Mouse (Mus musculus) ovary, postnatal 36 days (tissue): Measurements from ENCODE around the gene Cpne4.

ENCODE experiments used
- DNase-seq: peaks from one replicate; pipeline ENCODE4 v3.0.0; 2022; ENCODE audit warnings: low spot score, mixed read lengths

The Cpne4 gene

DNA sequence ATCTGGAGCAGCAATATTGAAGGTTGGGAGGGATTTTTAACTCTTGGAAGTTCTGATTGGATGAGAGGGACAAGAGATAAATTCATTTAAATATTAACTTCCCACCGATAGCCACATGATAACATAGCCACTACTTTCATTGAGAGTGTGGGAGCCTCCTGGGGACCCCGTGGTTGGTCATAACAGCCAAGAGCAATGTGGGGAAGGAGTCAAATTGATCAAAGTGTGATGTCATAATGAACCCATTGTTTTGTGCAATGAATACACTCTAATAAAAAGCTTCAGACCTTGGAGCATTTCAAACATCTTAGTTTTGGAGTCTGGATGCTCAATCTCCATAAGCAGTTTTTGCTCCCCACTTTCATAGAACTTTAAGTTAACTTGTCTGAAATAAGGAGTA, at the start of gene Cpne4:
Gene Cpne4 (plus strand): TSS at position 301 of the 400 bp plus-strand sequence.
- no peak for DNase-seq

GRCm38 (mm10) chr9:104515187-104515586, 31.9 kb upstream of the Cpne4 start:
- DNase-seq: no peak

GRCm38 (mm10) chr9:104535508-104535907, 11.6 kb upstream of the Cpne4 start:
- DNase-seq: no peak

GRCm38 (mm10) chr9:104565815-104566214, 18.7 kb downstream of the Cpne4 start:
- DNase-seq: no peak

DNA sequence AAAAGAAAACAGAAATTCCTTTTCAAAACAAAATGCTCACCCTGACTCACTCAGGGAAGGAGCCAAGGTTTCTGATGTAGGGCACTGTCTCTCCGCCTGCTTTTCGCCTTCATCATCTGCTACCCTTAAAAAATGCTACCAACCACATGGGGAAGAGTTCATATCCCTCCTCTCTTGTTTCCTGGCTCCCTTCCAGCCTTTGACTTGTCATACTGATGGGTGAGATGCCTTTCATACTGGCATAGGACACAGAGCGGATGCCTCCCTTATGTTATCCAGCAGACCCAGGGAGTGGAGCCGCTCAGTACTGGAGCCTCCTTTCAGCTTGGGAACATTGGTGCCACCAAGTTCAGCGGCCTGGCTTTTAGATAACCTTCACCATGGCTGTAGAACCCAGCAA, 19.4 kb downstream of the Cpne4 start:
- DNase-seq: no peak

GRCm38 (mm10) chr9:104567096-104567495, 20.0 kb downstream of the Cpne4 start:
- no peak for DNase-seq

- peak; percentile 74 for DNase-seq
Observed at GRCm38 (mm10) chr9:104569480-104570167, 22.5 kb downstream of the Cpne4 start.

GRCm38 (mm10) chr9:104572856-104573255, 25.8 kb downstream of the Cpne4 start:
- DNase-seq: no peak

DNA sequence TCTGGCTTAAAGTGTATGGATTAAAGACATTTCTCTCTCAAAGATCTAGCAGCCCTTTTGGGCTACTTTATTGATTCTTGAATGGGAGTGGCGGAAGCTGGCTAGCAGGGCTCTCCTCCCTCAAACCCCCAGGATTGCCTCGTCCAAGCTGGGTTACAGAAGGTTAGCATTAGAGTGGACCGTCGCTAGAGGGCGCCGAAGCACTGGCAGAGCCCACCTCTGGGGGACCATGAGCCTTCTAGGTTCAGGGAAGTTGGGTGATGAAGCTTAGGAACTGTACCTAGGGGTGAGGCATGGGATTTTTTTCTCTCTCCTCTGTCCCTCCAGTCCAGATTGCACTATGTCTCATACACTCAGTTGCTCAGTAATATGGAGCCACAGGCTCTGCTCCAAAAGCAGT, 27.4 kb downstream of the Cpne4 start:
- peak; percentile 23 for DNase-seq

GRCm38 (mm10) chr9:104581921-104582624, 35.0 kb downstream of the Cpne4 start:
- no peak for DNase-seq

GRCm38 (mm10) chr9:104582675-104583074, 35.6 kb downstream of the Cpne4 start:
- DNase-seq: no peak

- no peak for DNase-seq
Observed at GRCm38 (mm10) chr9:104594550-104594949, 47.5 kb downstream of the Cpne4 start.

DNA sequence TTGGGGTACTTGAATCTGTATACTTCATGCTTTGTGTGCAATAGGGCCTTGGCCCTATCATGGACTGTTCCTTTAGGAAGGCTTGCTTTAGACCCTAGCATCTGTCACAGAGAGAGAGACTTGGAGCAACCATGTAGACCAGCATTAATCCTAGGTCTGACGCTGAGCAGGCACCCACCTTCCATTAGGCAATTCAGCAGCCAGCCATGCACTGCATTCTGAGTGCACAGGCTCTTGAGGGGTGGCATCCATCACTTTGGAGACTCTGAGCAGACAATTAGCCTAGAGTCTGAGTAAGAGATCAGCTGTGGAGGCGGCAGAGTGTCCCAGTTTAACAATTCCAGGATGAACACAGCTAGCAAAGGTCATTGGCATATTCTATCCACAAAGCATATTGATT, 47.9 kb downstream of the Cpne4 start:
- DNase-seq: no peak

DNA sequence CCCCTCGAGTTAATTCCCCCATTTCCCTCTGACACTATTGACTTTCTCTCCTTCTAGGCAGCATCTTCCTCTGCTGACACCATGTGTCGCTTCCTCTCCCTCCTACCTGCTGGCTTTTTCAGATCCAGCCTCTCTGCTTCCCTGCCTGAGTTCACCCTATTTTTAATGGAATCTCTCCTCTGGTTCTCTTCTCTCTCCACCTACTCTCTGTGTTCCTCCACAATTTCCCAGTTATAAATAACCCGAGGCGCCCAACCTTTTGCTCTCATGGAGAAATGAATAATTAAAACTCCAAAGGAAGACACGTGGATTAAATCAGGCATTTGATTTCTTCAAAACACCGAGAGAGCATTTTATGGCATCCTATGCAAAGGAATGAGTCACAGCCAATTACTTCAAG, 65.4 kb downstream of the Cpne4 start:
- no peak for DNase-seq

- no peak for DNase-seq
Observed at GRCm38 (mm10) chr9:104616691-104617090, 69.6 kb downstream of the Cpne4 start.

DNA sequence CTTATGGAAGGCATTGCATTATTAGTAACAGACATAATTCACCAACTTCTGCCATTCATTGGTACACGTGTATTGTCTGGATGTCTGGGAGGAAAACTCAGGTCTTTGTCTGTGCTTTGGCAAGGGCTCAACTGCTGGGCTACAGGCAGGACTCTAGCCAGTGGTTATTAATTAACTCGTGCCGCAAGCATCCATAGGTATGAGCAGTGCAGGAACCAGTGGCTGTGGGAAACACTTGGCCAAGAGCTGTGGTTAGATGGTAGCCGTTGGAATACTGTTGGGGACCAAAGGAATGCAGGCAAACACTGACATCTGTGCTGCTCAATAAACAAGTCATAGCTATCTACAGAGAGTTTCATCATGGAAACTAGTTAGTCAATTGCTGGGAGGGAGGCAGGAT, 76.5 kb downstream of the Cpne4 start:
- no peak for DNase-seq

GRCm38 (mm10) chr9:104627816-104628215, 80.7 kb downstream of the Cpne4 start:
- DNase-seq: no peak

DNA sequence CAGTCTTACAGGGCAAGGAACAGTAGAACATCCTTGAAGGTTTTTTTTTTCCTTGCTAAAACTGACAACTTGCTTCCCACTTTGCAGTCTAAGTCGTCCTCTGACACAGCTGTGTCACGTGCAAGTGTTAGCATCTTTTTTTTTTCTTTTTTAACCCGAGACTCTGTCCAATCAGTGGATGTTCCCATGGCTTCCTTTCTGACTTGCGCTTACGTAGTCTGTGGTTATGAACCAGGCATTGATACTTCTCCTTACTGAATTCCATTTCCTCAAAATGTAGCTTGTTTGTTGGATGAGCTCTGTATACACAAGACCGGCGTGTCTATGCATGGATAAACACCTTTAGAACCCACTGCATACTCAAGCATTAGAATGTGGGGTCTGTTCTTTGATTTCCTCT, 82.2 kb downstream of the Cpne4 start:
- no peak for DNase-seq

DNA sequence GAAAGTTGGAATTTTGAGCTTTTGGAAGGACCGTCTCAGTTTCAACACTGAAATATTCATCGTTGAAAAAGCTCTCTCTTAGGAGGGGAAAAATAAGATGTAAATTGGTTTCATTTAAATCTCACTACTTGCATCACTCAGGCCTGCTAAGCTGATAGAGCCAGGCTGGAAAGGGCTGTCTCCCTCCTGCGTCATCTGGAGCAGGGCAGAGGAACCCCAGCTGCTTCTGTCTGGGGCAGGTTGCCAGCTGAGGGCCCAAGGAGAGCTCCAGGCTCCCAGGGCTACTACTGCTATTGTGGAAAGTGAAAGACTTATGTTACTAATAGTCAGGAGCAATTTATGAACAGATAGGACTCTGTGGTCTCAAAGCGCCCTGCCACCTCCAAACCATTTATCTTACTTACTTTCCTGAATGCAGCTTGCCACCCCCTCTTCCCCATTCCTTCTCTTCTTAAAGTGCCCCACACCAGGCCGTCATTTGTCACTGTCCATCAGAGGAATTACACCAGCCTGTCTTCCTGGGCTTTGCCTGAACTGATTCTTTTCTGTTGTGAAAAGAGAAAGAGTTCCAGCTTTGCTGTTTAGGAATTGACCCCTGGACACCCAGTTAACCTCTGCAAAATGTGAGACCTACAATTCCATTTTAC, 99.4 kb downstream of the Cpne4 start:
- no peak for DNase-seq

GRCm38 (mm10) chr9:104652691-104653261, 105.7 kb downstream of the Cpne4 start:
- DNase-seq: no peak

- DNase-seq: no peak
Observed at GRCm38 (mm10) chr9:104659758-104660157, 112.7 kb downstream of the Cpne4 start.

GRCm38 (mm10) chr9:104676665-104677064, 129.6 kb downstream of the Cpne4 start:
- DNase-seq: no peak

GRCm38 (mm10) chr9:104678571-104678970, 131.5 kb downstream of the Cpne4 start:
- no peak for DNase-seq
